Mouse (Mus musculus) kidney, postnatal 14 days (tissue): ENCODE measurements around the gene Gm5926.
"Not testable (repeated sequence)": the region's sequence is repeated elsewhere in the genome, so short reads cannot be mapped to it uniquely, and the experiment has no call there.

ENCODE experiments used
- DNase-seq: peaks from one replicate; pipeline ENCODE4 v3.0.0; 2022; ENCODE audit warnings: mixed read lengths

Gm5926 gene

GRCm38 (mm10) chrX:32650416-32650815 lies at the start of gene Gm5926:
Gene Gm5926, plus strand, starts transcription at chrX:32650716.
- not testable (repeated sequence) for DNase-seq

DNA sequence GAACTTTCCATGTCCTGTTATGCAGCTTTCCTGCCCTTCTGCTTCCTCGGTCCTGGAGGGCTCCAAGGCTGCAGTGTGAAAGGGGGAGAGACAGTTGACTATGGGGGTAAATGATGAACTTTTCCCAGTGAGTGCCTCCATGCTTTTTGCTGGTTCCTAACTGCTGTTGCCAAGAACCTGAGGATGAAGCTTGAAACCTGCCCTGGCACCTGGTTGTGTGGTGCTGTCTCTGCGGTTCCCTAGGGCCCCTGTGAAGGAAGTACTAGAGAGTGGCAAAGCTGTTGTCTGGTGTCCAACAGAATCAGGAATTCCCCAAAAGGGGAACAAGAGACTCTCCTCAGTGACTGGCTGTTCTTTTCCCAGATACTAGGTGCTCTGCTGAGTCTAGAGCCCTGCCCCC lies 49.5 kb upstream of the Gm5926 start:
- not testable (repeated sequence) for DNase-seq

DNA sequence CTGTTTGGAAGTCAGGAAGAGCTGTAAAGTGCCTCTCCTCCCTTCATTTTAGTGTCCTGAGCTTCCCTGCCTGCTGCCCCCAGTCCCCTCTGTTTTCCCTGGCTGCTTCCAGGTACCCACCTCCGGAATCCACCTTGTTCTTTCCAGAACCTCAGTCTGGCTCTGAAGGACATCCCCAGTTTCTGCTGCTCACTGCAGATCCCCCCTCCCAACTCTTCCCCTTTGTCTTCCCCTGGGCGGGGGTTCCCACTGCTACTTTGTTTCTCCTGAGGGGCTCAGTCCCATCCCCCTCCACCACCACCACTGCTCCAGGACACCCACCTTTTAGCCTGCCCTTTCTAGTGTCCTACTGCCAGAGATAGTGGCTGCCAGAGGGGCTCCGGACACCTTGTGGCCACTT lies 49.1 kb upstream of the Gm5926 start:
- not testable (repeated sequence) for DNase-seq
